Mouse (Mus musculus) olfactory bulb, adult 2 months (tissue): ENCODE results near the gene Aplp1.

Experiments used
- CTCF ChIP-seq: fragments of 200-500 bp; IDR thresholded peaks from 2 replicates; pipeline ENCODE4 v1.5.1; 2012; ENCODE audit warnings: low read depth, mild to moderate bottlenecking, low read length, moderate library complexity; ENCODE audit not compliant: insufficient read depth
- POLR2A ChIP-seq: fragments of 200-500 bp; IDR thresholded peaks from 2 replicates; pipeline ENCODE4 v1.6.1; 2012; ENCODE audit warnings: mild to moderate bottlenecking, low read depth, low read length, moderate library complexity; ENCODE audit not compliant: insufficient read depth

DNA sequence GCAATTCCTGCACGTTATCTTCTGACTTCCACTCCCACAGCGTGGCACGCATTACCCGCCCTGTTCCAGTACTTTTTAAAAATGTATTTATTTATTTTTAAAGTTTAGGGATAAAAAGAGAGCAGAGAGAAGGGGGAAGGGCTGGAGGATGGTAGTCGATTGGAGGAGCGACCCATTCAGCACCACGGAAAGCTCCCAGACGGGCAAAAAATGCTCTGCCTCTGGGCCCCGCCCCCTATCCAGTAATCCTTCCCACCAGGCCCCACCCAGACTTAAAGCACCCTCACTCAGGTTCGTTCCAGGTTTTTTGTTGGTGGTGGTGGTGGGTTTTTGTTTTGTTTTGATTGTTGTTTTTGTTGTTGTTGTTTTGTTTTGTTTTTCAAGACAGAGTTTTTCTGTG is 11.1 kb downstream of the Aplp1 start:
- TF ChIP-seq CTCF (no peak), POLR2A (no peak)
